25 mouse cellular contexts compared by ENCODE assay signal in genomic region chr7:92761161-92761560, GRCm38 (mm10). TPM values are rescaled to one million over a fixed set of nuclear protein-coding genes. Genes with fewer than 3 reads are reported as not detected.
DNase-seq lines count a peak whose midpoint lies in the region; ATAC-seq lines count a peak whose summit lies in the region.
"Had no signal": no experiment of that assay in that cellular context is flagged by ENCODE, and none has a peak within 500 bp of the region (broad histone marks: within the 10 kb centered on the region; RNA-seq: fewer than 3 reads in every experiment).

No protein-coding gene starts in this region.

- H3K27ac ChIP-seq in heart, embryonic 11.5 days (ENCODE audit: low read depth, low read length) = no peak overlapping the region
- H3K27ac ChIP-seq: embryonic facial prominence, embryonic 13.5 days; forebrain, embryonic 12.5 days; hindbrain, embryonic 14.5 days; kidney, postnatal 0 days; limb, embryonic 10.5 days; macrophage; midbrain, embryonic 15.5 days; neural tube, embryonic 12.5 days had no signal

- no peak overlapping the region for H3K9ac ChIP-seq in heart, embryonic 11.5 days (ENCODE audit: low read depth, low read length)
- H3K9ac ChIP-seq: embryonic facial prominence, embryonic 13.5 days; forebrain, embryonic 12.5 days; hindbrain, embryonic 14.5 days; midbrain, embryonic 15.5 days; neural tube, embryonic 12.5 days had no signal

- H3K4me1 ChIP-seq in heart, embryonic 11.5 days (ENCODE audit: control insufficient read depth, insufficient read depth, low read length) = no peaks in the 10 kb centered on the region

- H3K9me3 ChIP-seq in heart, embryonic 11.5 days (replicated peaks; ENCODE audit: control insufficient read depth, low read length) = no peaks in the 10 kb centered on the region
- H3K9me3 ChIP-seq: embryonic facial prominence, embryonic 13.5 days; forebrain, embryonic 12.5 days; limb, embryonic 10.5 days; midbrain, embryonic 15.5 days; neural tube, embryonic 12.5 days had no signal

- DNase-seq in frontal cortex, postnatal 25 days (ENCODE audit: low spot score in 2 of 2) = no peak
- DNase-seq in heart, adult 8-10 months (ENCODE audit: low spot score) = peak; percentile 66
- peak; percentile 54 to 62 for DNase-seq in cerebellum, postnatal 25 days
- peak; percentile 39 for DNase-seq in heart, postnatal 4 days
- DNase-seq in urinary bladder, postnatal 14 days (ENCODE audit: low spot score) = no peak
- DNase-seq: adrenal gland, postnatal 25 days; embryo, embryonic 11 days; gastrocnemius, postnatal 36 days; kidney, adult 2 months; liver; right cerebral cortex, postnatal 25 days; thymus, postnatal 14 days had no signal

- WGBS in heart, embryonic 11.5 days (ENCODE audit: insufficient replicate concordance) = 85% methylated on average over 9 of the region's 9 CpGs

- no peak overlapping the region for H3K4me3 ChIP-seq in heart, embryonic 11.5 days (ENCODE audit: low read depth, low read length)
- H3K4me3 ChIP-seq: embryonic facial prominence, embryonic 13.5 days; erythroblast, embryonic 14.5 days; forebrain, embryonic 12.5 days; limb, embryonic 10.5 days; midbrain, embryonic 15.5 days; neural tube, embryonic 12.5 days had no signal

- H3K36me3 ChIP-seq in heart, embryonic 11.5 days (ENCODE audit: control insufficient read depth, insufficient read depth, low read length) = no peaks in the 10 kb centered on the region
- H3K36me3 ChIP-seq: embryonic facial prominence, embryonic 13.5 days; forebrain, embryonic 12.5 days; limb, embryonic 10.5 days; midbrain, embryonic 15.5 days; neural tube, embryonic 12.5 days had no signal

- 0 out of 2 replicates have a peak, but pooled peaks have one; percentile 16 for ATAC-seq in frontal cortex, adult (ENCODE audit: low TSS enrichment)
- no peak for ATAC-seq in heart, embryonic 11.5 days (replicated peaks; ENCODE audit: insufficient number of reproducible peaks, low FRiP score, low TSS enrichment)
- ATAC-seq in granulocyte monocyte progenitor cell, adult 5-6 weeks (replicated peaks; ENCODE audit: poor library complexity, severe bottlenecking) = no peak
- ATAC-seq: lung, postnatal 0 days; midbrain, embryonic 15.5 days had no signal

- H3K4me2 ChIP-seq in heart, embryonic 11.5 days = no peak overlapping the region
- H3K4me2 ChIP-seq: embryonic facial prominence, embryonic 13.5 days; forebrain, embryonic 12.5 days; hindbrain, embryonic 14.5 days; midbrain, embryonic 15.5 days; neural tube, embryonic 12.5 days had no signal

- no peaks in the 10 kb centered on the region for H3K27me3 ChIP-seq in heart, embryonic 11.5 days (ENCODE audit: control insufficient read depth, insufficient read depth, low read length)
- H3K27me3 ChIP-seq: embryonic facial prominence, embryonic 13.5 days; forebrain, embryonic 12.5 days; midbrain, embryonic 15.5 days; neural tube, embryonic 12.5 days had no signal

RNA-seq across cellular contexts. Expression of gene Rab30, which starts 19.8 kb away (rescaled TPM):
- total RNA-seq in heart, adult 8-10 months (2022) = 10 to 100 TPM in 3 of 4 experiments, 1 to 10 TPM in 1; 9.5 to 20.6 (median 11.9) TPM
- 8.3 and 8.9 TPM in 2 replicates for polyA plus RNA-seq in heart, embryonic 11.5 days (2014; fragmentation: Nextera tagmentation; extraction: Ambion mirVana)
- 10 to 100 TPM; 11.5 to 14.0 TPM for total RNA-seq in heart, postnatal 4 days (2021)
- total RNA-seq in granulocyte monocyte progenitor cell, adult 5-6 weeks (2014; fragmentation: Nextera tagmentation) = not detected in 2 replicates
- total RNA-seq in granulocyte monocyte progenitor cell, adult 5-6 weeks (2017) = 0.13 TPM in 1 of 2 replicates, not detected in the other

Comparison
In these comparisons a context has a peak if more than half of its experiments do, and no peak if none do; other contexts are left out.
1. DNase-seq: peak in heart, adult 8-10 months (single experiment), cerebellum, postnatal 25 days (2 of 2) and heart, postnatal 4 days (single experiment); none in frontal cortex, postnatal 25 days (0 of 2) and urinary bladder, postnatal 14 days (single experiment).
2. RNA of gene Rab30, which starts 19.8 kb away (total RNA-seq): 11.5 to 14.0 TPM in heart, postnatal 4 days and 9.5 to 20.6 TPM in heart, adult 8-10 months; 0.13 TPM in granulocyte monocyte progenitor cell, adult 5-6 weeks; every median in the first group is over 4 times any median in the second.